Mouse (Mus musculus) thymus, adult 2 months (tissue): Measurements from ENCODE around the gene Xbp1. TPM values are rescaled to one million over a fixed set of nuclear protein-coding genes. Genes with fewer than 3 reads are reported as not detected.

Experiments
- DNase-seq: peaks from one replicate; pipeline ENCODE4 v3.0.0; 2021
- H3K27ac ChIP-seq: fragments of 200-500 bp; 2 replicates; pipeline ENCODE4 v1.5.1; 2012; ENCODE audit warnings: low read length, control low read depth; ENCODE audit not compliant: control insufficient read depth, insufficient read depth
- H3K27me3 ChIP-seq: fragments of 200-500 bp; 2 replicates; pipeline ENCODE4 v1.6.1; 2012; ENCODE audit warnings: mild to moderate bottlenecking, low read length, moderate library complexity, mixed read lengths; ENCODE audit not compliant: control insufficient read depth, insufficient read depth
- H3K36me3 ChIP-seq: fragments of 200-500 bp; 2 replicates; pipeline ENCODE4 v1.6.1; 2012; ENCODE audit warnings: mild to moderate bottlenecking, low read length, moderate library complexity; ENCODE audit not compliant: control insufficient read depth, insufficient read depth
- H3K4me1 ChIP-seq: fragments of 200-500 bp; replicated peaks from 2 replicates; pipeline ENCODE4 v1.6.1; 2012; ENCODE audit warnings: low read length; ENCODE audit not compliant: control insufficient read depth, insufficient read depth
- H3K4me3 ChIP-seq: fragments of 200-500 bp; 2 replicates; pipeline ENCODE4 v1.5.1; 2012; ENCODE audit warnings: mild to moderate bottlenecking, low read length, control low read depth, moderate library complexity; ENCODE audit not compliant: control insufficient read depth, insufficient read depth
- CTCF ChIP-seq: fragments of 200-500 bp; IDR thresholded peaks from 2 replicates; pipeline ENCODE4 v1.5.1; 2012; ENCODE audit warnings: mild to moderate bottlenecking, control low read depth, low read length, moderate library complexity, borderline replicate concordance; ENCODE audit not compliant: control insufficient read depth, poor library complexity, insufficient read depth; ENCODE audit errors: extremely low read depth
- POLR2A ChIP-seq: fragments of 200-500 bp; IDR thresholded peaks from 2 replicates; pipeline ENCODE4 v1.6.1; 2012; ENCODE audit warnings: mild to moderate bottlenecking, low read length, control low read depth, moderate library complexity; ENCODE audit not compliant: control insufficient read depth, poor library complexity, insufficient read depth; ENCODE audit errors: extremely low read depth
- WGBS: fragments of 180-500 bp; shearing (Covaris S2); methylation state at CpG from one replicate; pipeline ENCODE4 v1.1.7; 2018; 5-methylcytosine and 5-hydroxymethylcytosine counted together
- polyA plus RNA-seq: library from polyadenylated mRNA; depleted of rRNA; stranded (reverse); fragments of >200 nt; gene quantifications from 2 replicates; pipeline ENCODE4 v1.2.3, GENCODE M21; 2012

Xbp1 gene
- polyA plus RNA-seq, 1 experiment = 113 TPM

GRCm38 (mm10) chr11:5496559-5497248, 23.8 kb upstream of the Xbp1 start:
- no peak for DNase-seq
- H3K36me3 ChIP-seq = no peaks in the 10 kb centered on the region
- H3K4me1 ChIP-seq = peaks cover 41% of the 10 kb centered on the region
- peak overlapping the region; percentile 13; the same call in 1 of the 2 replicates for H3K27ac ChIP-seq
- H3K4me3 ChIP-seq = no peak overlapping the region
- WGBS = 87% methylated on average over 13 of the region's 13 CpGs
- no peaks in the 10 kb centered on the region for H3K27me3 ChIP-seq
- TF ChIP-seq POLR2A = no peak
- TF ChIP-seq CTCF = peak; percentile 43; the same call in 1 of the 2 replicates

- WGBS = 98% methylated on average over 9 of the region's 9 CpGs
- DNase-seq = no peak
These were observed 22.0 kb upstream of the Xbp1 start for GRCm38 (mm10) chr11:5498422-5498821.

GRCm38 (mm10) chr11:5498931-5499661, 21.4 kb upstream of the Xbp1 start:
- 62% methylated on average over 13 of the region's 13 CpGs for WGBS
- Histone ChIP-seq H3K27ac (peak overlapping the region; percentile 72), H3K4me1 (peaks cover 49% of the 10 kb centered on the region), H3K27me3 (no peaks in the 10 kb centered on the region), H3K4me3 (no peak overlapping the region), H3K36me3 (no peaks in the 10 kb centered on the region)
- DNase-seq = no peak
- no peak for TF ChIP-seq POLR2A
- no peak for TF ChIP-seq CTCF

More at GRCm38 (mm10) chr11:5498422-5498821, 22.0 kb upstream of the Xbp1 start:
- TF ChIP-seq CTCF (no peak), POLR2A (no peak)
- peaks cover 49% of the 10 kb centered on the region for H3K4me1 ChIP-seq
- H3K4me3 ChIP-seq = no peak overlapping the region
- H3K36me3 ChIP-seq = no peaks in the 10 kb centered on the region
- no peak overlapping the region for H3K27ac ChIP-seq
- no peaks in the 10 kb centered on the region for H3K27me3 ChIP-seq

GRCm38 (mm10) chr11:5499961-5500644, 20.4 kb upstream of the Xbp1 start:
- DNase-seq = peak; percentile 72
- 16% methylated on average over 11 of the region's 11 CpGs for WGBS
- no peak overlapping the region for H3K4me3 ChIP-seq
- no peaks in the 10 kb centered on the region for H3K27me3 ChIP-seq
- TF ChIP-seq POLR2A = no peak
- no peak for TF ChIP-seq CTCF
- H3K4me1 ChIP-seq = peaks cover 49% of the 10 kb centered on the region
- H3K36me3 ChIP-seq = no peaks in the 10 kb centered on the region
- peak overlapping the region; percentile 72 for H3K27ac ChIP-seq

- Histone ChIP-seq H3K36me3 (no peaks in the 10 kb centered on the region), H3K27ac (peak overlapping the region; percentile 72), H3K27me3 (no peaks in the 10 kb centered on the region), H3K4me1 (peaks cover 53% of the 10 kb centered on the region), H3K4me3 (no peak overlapping the region)
- 13% methylated on average over 13 of the region's 13 CpGs for WGBS
- DNase-seq = peak; percentile 63
- no peak for TF ChIP-seq CTCF
- no peak for TF ChIP-seq POLR2A
These were observed 19.3 kb upstream of the Xbp1 start for GRCm38 (mm10) chr11:5500903-5501741.
